Mouse (Mus musculus): ENCODE results near the gene Fmnl2. TPM values are rescaled to one million over a fixed set of nuclear protein-coding genes. Genes with fewer than 3 reads are reported as not detected.

The Fmnl2 gene
- polyA plus RNA-seq, 1 experiment: 5.7 TPM

DNA sequence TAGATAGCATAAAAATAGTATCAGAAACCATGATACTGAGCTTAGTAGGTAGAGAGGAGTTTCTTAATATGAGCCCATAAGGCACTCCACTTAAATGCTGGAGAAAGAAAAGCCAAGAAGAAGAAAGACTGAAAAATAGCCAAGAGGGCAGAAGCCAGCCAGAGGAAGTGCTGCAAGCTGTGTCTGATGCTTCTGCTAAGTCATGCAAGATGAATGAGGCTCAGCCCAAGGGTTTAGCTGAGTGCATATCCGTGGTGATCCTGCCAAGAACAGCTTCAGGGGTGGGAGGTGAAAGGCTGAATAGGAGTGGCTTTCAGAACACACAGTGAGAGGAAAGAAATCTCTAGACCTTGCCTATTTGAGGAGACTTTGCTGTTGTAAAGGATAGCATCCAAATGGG is 212.9 kb downstream of the Fmnl2 start:
- no peak for TF ChIP-seq POLR2A (IDR thresholded peaks at IDR 0.05; ENCODE audit: borderline replicate concordance, low read depth, low read length)
- no peak for TF ChIP-seq CTCF (IDR thresholded peaks at IDR 0.05; ENCODE audit: low read depth, low read length)
- no peak overlapping the region for H3K4me3 ChIP-seq (ENCODE audit: insufficient read depth, low read length)
- peaks cover 15% of the 10 kb centered on the region for H3K4me1 ChIP-seq (ENCODE audit: control insufficient read depth, insufficient read depth, low read length)
- H3K27ac ChIP-seq (ENCODE audit: insufficient read depth, low read depth, low read length): no peak overlapping the region

DNA sequence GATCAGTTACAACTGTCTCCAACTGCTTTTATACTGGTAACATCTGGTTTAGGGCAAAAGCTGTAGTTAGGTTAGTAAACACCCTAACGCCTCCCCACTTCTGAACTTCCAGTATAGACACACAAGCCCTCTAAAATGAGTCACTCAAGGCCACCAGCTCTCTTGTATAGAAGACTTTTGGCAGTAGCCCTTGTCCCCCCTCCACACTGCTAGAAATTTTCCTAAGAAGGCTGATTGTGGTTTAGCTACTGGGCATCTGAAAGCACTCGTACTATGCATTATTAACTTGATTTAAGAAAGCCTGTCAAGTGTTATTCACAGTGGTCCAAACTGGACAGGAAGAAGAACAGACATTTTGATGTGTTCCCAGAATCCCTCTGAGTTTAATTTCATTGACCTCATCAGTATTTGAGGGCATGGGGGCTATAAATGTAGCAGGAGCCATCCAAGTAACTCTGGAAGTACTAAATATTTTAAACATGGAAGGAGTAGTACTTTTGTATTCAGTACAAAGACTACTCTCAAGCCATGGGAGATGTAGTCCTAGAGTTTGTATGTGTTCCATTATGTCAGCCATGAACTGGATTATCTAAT is 222.1 kb downstream of the Fmnl2 start:
- no peaks in the 10 kb centered on the region for H3K4me1 ChIP-seq (ENCODE audit: control insufficient read depth, insufficient read depth, low read length)
- no peak overlapping the region for H3K27ac ChIP-seq (ENCODE audit: insufficient read depth, low read depth, low read length)
- H3K4me3 ChIP-seq (ENCODE audit: insufficient read depth, low read length): no peak overlapping the region
- no peak for TF ChIP-seq POLR2A (IDR thresholded peaks at IDR 0.05; ENCODE audit: borderline replicate concordance, low read depth, low read length)
- no peak for TF ChIP-seq CTCF (IDR thresholded peaks at IDR 0.05; ENCODE audit: low read depth, low read length)

GRCm38 (mm10) chr2:53082045-53082444 is 224.4 kb downstream of the Fmnl2 start:
- Histone ChIP-seq H3K4me1 (ENCODE audit: control insufficient read depth, insufficient read depth, low read length) (no peaks in the 10 kb centered on the region), H3K27ac (ENCODE audit: insufficient read depth, low read depth, low read length) (no peak overlapping the region), H3K4me3 (ENCODE audit: insufficient read depth, low read length) (no peak overlapping the region)
- no peak for TF ChIP-seq CTCF (IDR thresholded peaks at IDR 0.05; ENCODE audit: low read depth, low read length)
- no peak for TF ChIP-seq POLR2A (IDR thresholded peaks at IDR 0.05; ENCODE audit: borderline replicate concordance, low read depth, low read length)

DNA sequence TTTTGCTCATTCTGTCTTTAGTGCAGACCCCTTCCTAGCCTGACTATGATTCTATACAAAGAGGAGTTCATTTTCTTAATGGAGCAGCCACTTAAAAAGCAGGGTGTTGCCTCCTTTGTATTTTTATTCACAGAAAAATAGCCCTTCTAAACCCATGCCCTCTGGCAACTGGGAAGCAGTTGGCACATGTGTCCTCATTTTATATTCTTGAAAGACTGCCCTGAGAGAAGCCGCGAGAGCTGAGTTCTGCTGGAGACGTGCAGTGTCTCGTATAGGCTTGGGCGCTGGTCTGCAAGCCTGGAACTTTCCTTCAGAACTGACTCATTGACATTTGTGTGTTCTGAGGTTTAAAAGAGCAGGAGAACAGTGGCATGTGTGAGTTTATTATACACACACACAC is 224.8 kb downstream of the Fmnl2 start:
- Histone ChIP-seq H3K27ac (ENCODE audit: insufficient read depth, low read depth, low read length) (no peak overlapping the region), H3K4me3 (ENCODE audit: insufficient read depth, low read length) (no peak overlapping the region), H3K4me1 (ENCODE audit: control insufficient read depth, insufficient read depth, low read length) (no peaks in the 10 kb centered on the region)
- no peak for TF ChIP-seq POLR2A (IDR thresholded peaks at IDR 0.05; ENCODE audit: borderline replicate concordance, low read depth, low read length)
- no peak for TF ChIP-seq CTCF (IDR thresholded peaks at IDR 0.05; ENCODE audit: low read depth, low read length)

DNA sequence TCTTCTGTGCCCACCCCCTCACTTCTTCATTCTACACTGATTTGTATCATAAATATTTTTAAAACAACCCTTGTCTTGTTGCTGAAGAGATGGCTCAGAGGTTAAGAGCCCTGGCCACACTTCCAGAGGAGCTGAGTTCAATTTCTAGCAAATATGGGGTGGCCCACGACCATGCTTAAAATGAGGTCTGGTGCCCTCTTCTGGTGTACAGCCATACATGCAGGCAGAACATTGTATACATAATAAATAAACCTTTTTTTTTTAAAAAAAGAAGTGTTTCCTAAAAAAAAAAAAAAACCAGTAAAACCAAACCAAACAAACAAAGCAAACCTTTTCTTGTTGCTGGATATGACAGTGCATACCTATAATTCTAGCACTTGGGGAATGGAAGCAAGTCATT is 225.6 kb downstream of the Fmnl2 start:
- TF ChIP-seq CTCF (IDR thresholded peaks at IDR 0.05; ENCODE audit: low read depth, low read length) (0 out of 2 replicates have a peak, but pooled peaks have one; percentile 15), POLR2A (IDR thresholded peaks at IDR 0.05; ENCODE audit: borderline replicate concordance, low read depth, low read length) (no peak)
- no peak overlapping the region for H3K4me3 ChIP-seq (ENCODE audit: insufficient read depth, low read length)
- no peaks in the 10 kb centered on the region for H3K4me1 ChIP-seq (ENCODE audit: control insufficient read depth, insufficient read depth, low read length)
- no peak overlapping the region for H3K27ac ChIP-seq (ENCODE audit: insufficient read depth, low read depth, low read length)

GRCm38 (mm10) chr2:53085617-53086202 is 228.1 kb downstream of the Fmnl2 start:
- Histone ChIP-seq H3K4me1 (ENCODE audit: control insufficient read depth, insufficient read depth, low read length) (peaks cover 2% of the 10 kb centered on the region), H3K4me3 (ENCODE audit: insufficient read depth, low read length) (no peak overlapping the region), H3K27ac (ENCODE audit: insufficient read depth, low read depth, low read length) (no peak overlapping the region)
- TF ChIP-seq POLR2A (IDR thresholded peaks at IDR 0.05; ENCODE audit: borderline replicate concordance, low read depth, low read length) (no peak), CTCF (IDR thresholded peaks at IDR 0.05; ENCODE audit: low read depth, low read length) (no peak)

DNA sequence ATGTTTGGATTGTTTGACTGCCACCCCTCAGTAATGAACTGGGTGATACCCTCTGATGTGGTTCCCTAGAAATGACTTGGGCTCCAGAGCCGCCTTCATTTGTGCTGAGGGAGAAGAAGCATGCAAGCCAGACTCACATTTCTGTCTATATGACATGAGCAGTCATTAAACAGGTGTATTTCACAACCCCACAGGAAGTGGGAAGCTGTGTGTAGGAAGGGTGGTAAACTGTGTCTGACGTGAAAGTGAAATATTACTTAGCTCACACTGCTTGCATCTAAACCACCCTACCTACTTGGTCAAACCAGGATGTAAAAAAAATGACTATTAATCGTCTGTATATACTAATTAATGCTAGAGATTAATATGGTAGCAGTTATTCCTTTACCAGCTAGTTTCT is 231.1 kb downstream of the Fmnl2 start:
- Histone ChIP-seq H3K27ac (ENCODE audit: insufficient read depth, low read depth, low read length) (no peak overlapping the region), H3K4me3 (ENCODE audit: insufficient read depth, low read length) (no peak overlapping the region), H3K4me1 (ENCODE audit: control insufficient read depth, insufficient read depth, low read length) (peaks cover 2% of the 10 kb centered on the region)
- TF ChIP-seq POLR2A (IDR thresholded peaks at IDR 0.05; ENCODE audit: borderline replicate concordance, low read depth, low read length) (no peak), CTCF (IDR thresholded peaks at IDR 0.05; ENCODE audit: low read depth, low read length) (no peak)

GRCm38 (mm10) chr2:53095031-53095430 is 237.4 kb downstream of the Fmnl2 start:
- TF ChIP-seq POLR2A (IDR thresholded peaks at IDR 0.05; ENCODE audit: borderline replicate concordance, low read depth, low read length): no peak
- no peak for TF ChIP-seq CTCF (IDR thresholded peaks at IDR 0.05; ENCODE audit: low read depth, low read length)
- no peak overlapping the region for H3K4me3 ChIP-seq (ENCODE audit: insufficient read depth, low read length)
- no peak overlapping the region for H3K27ac ChIP-seq (ENCODE audit: insufficient read depth, low read depth, low read length)
- no peaks in the 10 kb centered on the region for H3K4me1 ChIP-seq (ENCODE audit: control insufficient read depth, insufficient read depth, low read length)

- Histone ChIP-seq H3K4me3 (ENCODE audit: insufficient read depth, low read length) (no peak overlapping the region), H3K4me1 (ENCODE audit: control insufficient read depth, insufficient read depth, low read length) (no peaks in the 10 kb centered on the region), H3K27ac (ENCODE audit: insufficient read depth, low read depth, low read length) (no peak overlapping the region)
- TF ChIP-seq POLR2A (IDR thresholded peaks at IDR 0.05; ENCODE audit: borderline replicate concordance, low read depth, low read length): no peak
- TF ChIP-seq CTCF (IDR thresholded peaks at IDR 0.05; ENCODE audit: low read depth, low read length): no peak
Observed at GRCm38 (mm10) chr2:53095489-53095888, 237.8 kb downstream of the Fmnl2 start.

GRCm38 (mm10) chr2:53100093-53100492 is 242.4 kb downstream of the Fmnl2 start:
- no peak overlapping the region for H3K27ac ChIP-seq (ENCODE audit: insufficient read depth, low read depth, low read length)
- H3K4me3 ChIP-seq (ENCODE audit: insufficient read depth, low read length): no peak overlapping the region
- no peaks in the 10 kb centered on the region for H3K4me1 ChIP-seq (ENCODE audit: control insufficient read depth, insufficient read depth, low read length)
- TF ChIP-seq POLR2A (IDR thresholded peaks at IDR 0.05; ENCODE audit: borderline replicate concordance, low read depth, low read length) (no peak), CTCF (IDR thresholded peaks at IDR 0.05; ENCODE audit: low read depth, low read length) (no peak)

All from bone marrow macrophage, adult 2 months (primary cell).